Mouse (Mus musculus) spleen, postnatal 36 days (tissue): ENCODE measurements around the gene Syt2.

Experiments used
- DNase-seq, 2 experiments: peaks; one replicate each; pipeline ENCODE4 v3.0.0; 2022; ENCODE audit warnings: low spot score in 2 of 2, mixed read lengths in 1 of 2

Syt2 gene

GRCm38 (mm10) chr1:134772821-134773220 is 126.3 kb downstream of the Syt2 start:
- DNase-seq, result no peak

- DNase-seq, result no peak
Observed at GRCm38 (mm10) chr1:134773256-134773655, 126.8 kb downstream of the Syt2 start.

- no peak for DNase-seq
Observed at GRCm38 (mm10) chr1:134774247-134774646, 127.8 kb downstream of the Syt2 start.

- no peak for DNase-seq
Observed at GRCm38 (mm10) chr1:134774728-134775287, 128.3 kb downstream of the Syt2 start.

GRCm38 (mm10) chr1:134775631-134776030 is 129.2 kb downstream of the Syt2 start:
- DNase-seq, result no peak

- DNase-seq, result no peak
Observed at GRCm38 (mm10) chr1:134777201-134777885, 130.9 kb downstream of the Syt2 start.

- DNase-seq, result no peak
Observed at GRCm38 (mm10) chr1:134777936-134778548, 131.6 kb downstream of the Syt2 start.

GRCm38 (mm10) chr1:134782797-134783196 is 136.3 kb downstream of the Syt2 start:
- DNase-seq, result no peak

GRCm38 (mm10) chr1:134783958-134784357 is 137.5 kb downstream of the Syt2 start:
- DNase-seq, result no peak

- DNase-seq, result no peak
Observed at GRCm38 (mm10) chr1:134784481-134784880, 138.0 kb downstream of the Syt2 start.

- no peak for DNase-seq
Observed at GRCm38 (mm10) chr1:134784911-134785310, 138.4 kb downstream of the Syt2 start.

GRCm38 (mm10) chr1:134788096-134788495 is 141.6 kb downstream of the Syt2 start:
- DNase-seq, result no peak

GRCm38 (mm10) chr1:134790716-134791439 is 144.4 kb downstream of the Syt2 start:
- no peak for DNase-seq

GRCm38 (mm10) chr1:134791456-134791855 is 145.0 kb downstream of the Syt2 start:
- DNase-seq, result no peak

- DNase-seq, result no peak
Observed at GRCm38 (mm10) chr1:134796076-134796475, 149.6 kb downstream of the Syt2 start.

GRCm38 (mm10) chr1:134796536-134796935 is 150.1 kb downstream of the Syt2 start:
- DNase-seq, result no peak

GRCm38 (mm10) chr1:134801758-134802157 is 155.3 kb downstream of the Syt2 start:
- no peak for DNase-seq

GRCm38 (mm10) chr1:134803286-134804117 is 157.0 kb downstream of the Syt2 start:
- DNase-seq, result peak; percentile 5 to 21

- no peak for DNase-seq
Observed at GRCm38 (mm10) chr1:134804373-134804772, 157.9 kb downstream of the Syt2 start.

GRCm38 (mm10) chr1:134805471-134805870 is 159.0 kb downstream of the Syt2 start:
- DNase-seq, result no peak
